In genomic region chr10:41450780-41451522, GRCm38 (mm10) we compare ENCODE assay signal across 8 mouse cellular contexts. TPM values are rescaled to one million over a fixed set of nuclear protein-coding genes. Genes with fewer than 3 reads are reported as not detected.
DNase-seq lines count a peak whose midpoint lies in the region; ATAC-seq and TF ChIP-seq lines count a peak whose summit lies in the region.

No protein-coding gene starts in this region.

- TF ChIP-seq POLR2A in liver, adult 2 months (IDR thresholded peaks at IDR 0.05; ENCODE audit: extremely low read depth, insufficient read depth, low read length) = no peak

- H3K9me3 ChIP-seq in embryonic facial prominence, embryonic 11.5 days (replicated peaks; ENCODE audit: control insufficient read depth, low read length) = no peaks in the 10 kb centered on the region
- H3K9me3 ChIP-seq in hindbrain, embryonic 15.5 days = no peaks in the 10 kb centered on the region
- no peaks in the 10 kb centered on the region for H3K9me3 ChIP-seq in midbrain, postnatal 0 days (ENCODE audit: low read length)

- peak; percentile 91 for DNase-seq in liver, adult 2 months (ENCODE audit: extremely low read depth, low read depth, low spot score)
- DNase-seq in liver = no peak
- DNase-seq in embryonic facial prominence, embryonic 11.5 days (ENCODE audit: low spot score) = no peak
- no peak for DNase-seq in midbrain, postnatal 0 days (ENCODE audit: low spot score)
- no peak for DNase-seq in right cerebral cortex, adult 2 months (ENCODE audit: low spot score in 2 of 2)
- DNase-seq in ovary, adult 18-20 months (ENCODE audit: low spot score) = no peak
- DNase-seq in urinary bladder, adult 18-20 months (ENCODE audit: low spot score in 2 of 2) = no peak

- peaks cover 16% of the 10 kb centered on the region for H3K4me1 ChIP-seq in liver, adult 2 months (ENCODE audit: control insufficient read depth, insufficient read depth, low read length)
- H3K4me1 ChIP-seq in embryonic facial prominence, embryonic 11.5 days (ENCODE audit: control insufficient read depth, insufficient read depth, low read length) = no peaks in the 10 kb centered on the region
- peaks cover 37% of the 10 kb centered on the region for H3K4me1 ChIP-seq in hindbrain, embryonic 15.5 days (replicated peaks)
- peaks cover 6% of the 10 kb centered on the region; the same call in 1 of the 2 replicates for H3K4me1 ChIP-seq in midbrain, postnatal 0 days (ENCODE audit: insufficient read depth, low read length)

- TF ChIP-seq CTCF in liver, adult 2 months (IDR thresholded peaks at IDR 0.05; ENCODE audit: low read depth, low read length) = no peak
- TF ChIP-seq CTCF in midbrain, postnatal 0 days (IDR thresholded peaks at IDR 0.05) = no peak

- WGBS in liver, adult 2 months = 13% methylated on average over 18 of the region's 18 CpGs
- WGBS in embryonic facial prominence, embryonic 11.5 days = 56% methylated on average over 18 of the region's 18 CpGs
- WGBS in hindbrain, embryonic 15.5 days = 60% methylated on average over 18 of the region's 18 CpGs
- 54% methylated on average over 18 of the region's 18 CpGs for WGBS in midbrain, postnatal 0 days

- H3K27me3 ChIP-seq in liver, adult 2 months (ENCODE audit: control insufficient read depth, insufficient read depth, low read length) = no peaks in the 10 kb centered on the region
- no peaks in the 10 kb centered on the region for H3K27me3 ChIP-seq in embryonic facial prominence, embryonic 11.5 days (ENCODE audit: control insufficient read depth, insufficient read depth, low read length)
- no peaks in the 10 kb centered on the region for H3K27me3 ChIP-seq in hindbrain, embryonic 15.5 days
- no peaks in the 10 kb centered on the region for H3K27me3 ChIP-seq in midbrain, postnatal 0 days (ENCODE audit: insufficient read depth, low read length)

- H3K4me2 ChIP-seq in embryonic facial prominence, embryonic 11.5 days (ENCODE audit: low read depth, low read length) = peak overlapping the region; percentile 68
- H3K4me2 ChIP-seq in hindbrain, embryonic 15.5 days = peak overlapping the region; percentile 65
- H3K4me2 ChIP-seq in midbrain, postnatal 0 days (ENCODE audit: low read depth, low read length, poor library complexity, severe bottlenecking) = peak overlapping the region; percentile 50

- no peak for ATAC-seq in embryonic facial prominence, embryonic 11.5 days (replicated peaks; ENCODE audit: insufficient number of reproducible peaks, low FRiP score, low TSS enrichment, low read depth)
- no peak; the same call in 1 of the 2 replicates for ATAC-seq in hindbrain, embryonic 15.5 days (ENCODE audit: low FRiP score, low read depth)
- no peak; the same call in 1 of the 2 replicates for ATAC-seq in midbrain, postnatal 0 days (ENCODE audit: low FRiP score)

- peak overlapping the region; percentile 94 for H3K4me3 ChIP-seq in liver, adult 2 months (ENCODE audit: insufficient read depth, low read depth, low read length)
- peak overlapping the region; percentile 88 for H3K4me3 ChIP-seq in embryonic facial prominence, embryonic 11.5 days (ENCODE audit: low read depth, low read length)
- H3K4me3 ChIP-seq in hindbrain, embryonic 15.5 days = peak overlapping the region; percentile 64
- H3K4me3 ChIP-seq in midbrain, postnatal 0 days (ENCODE audit: low read depth, low read length) = peak overlapping the region; percentile 78

- peak overlapping the region; percentile 94 for H3K9ac ChIP-seq in liver, adult 2 months (ENCODE audit: low read depth, low read length)
- peak overlapping the region; percentile 80 for H3K9ac ChIP-seq in embryonic facial prominence, embryonic 11.5 days (replicated peaks; ENCODE audit: low read length)
- peak overlapping the region; percentile 67 for H3K9ac ChIP-seq in hindbrain, embryonic 15.5 days
- H3K9ac ChIP-seq in midbrain, postnatal 0 days (replicated peaks; ENCODE audit: low read length, poor library complexity, severe bottlenecking) = peak overlapping the region; percentile 82; the same call in 1 of the 2 replicates

- H3K36me3 ChIP-seq in liver, adult 2 months (ENCODE audit: control insufficient read depth, insufficient read depth, low read length) = peaks cover 14% of the 10 kb centered on the region
- H3K36me3 ChIP-seq in embryonic facial prominence, embryonic 11.5 days (replicated peaks; ENCODE audit: control insufficient read depth, insufficient read depth, low read depth, low read length) = peaks cover 3% of the 10 kb centered on the region
- peaks cover 17% of the 10 kb centered on the region for H3K36me3 ChIP-seq in hindbrain, embryonic 15.5 days
- peaks cover 15% of the 10 kb centered on the region for H3K36me3 ChIP-seq in midbrain, postnatal 0 days (ENCODE audit: insufficient read depth, low read length)

- peaks cover 9% of the 10 kb centered on the region; the same call in 1 of the 2 replicates for H3K79me2 ChIP-seq in liver, adult 2 months (ENCODE audit: control insufficient read depth, insufficient read depth, low read length)

- peak overlapping the region; percentile 92 for H3K27ac ChIP-seq in liver, adult 2 months (replicated peaks; ENCODE audit: insufficient read depth, low read depth, low read length)
- H3K27ac ChIP-seq in embryonic facial prominence, embryonic 11.5 days (replicated peaks; ENCODE audit: low read depth, low read length) = no peak overlapping the region
- H3K27ac ChIP-seq in hindbrain, embryonic 15.5 days (replicated peaks) = no peak overlapping the region; the same call in 1 of the 2 replicates
- 0 out of 2 replicates have a peak overlapping the region, but pooled peaks have one; percentile 44 for H3K27ac ChIP-seq in midbrain, postnatal 0 days (ENCODE audit: low read depth, low read length)

RNA-seq across cellular contexts. Expression of gene Zbtb24, which starts 0.8 kb away (rescaled TPM):
- total RNA-seq in liver, adult 2 months (2014; rRNA removed) = 10.6 and 11.1 TPM in 2 replicates
- 7.6 and 10.5 TPM in 2 replicates for polyA plus RNA-seq in liver, adult 2 months (2012; rRNA removed)
- polyA plus RNA-seq in embryonic facial prominence, embryonic 11.5 days (2014; fragmentation: Nextera tagmentation; extraction: Ambion mirVana) = 19.0 and 21.7 TPM in 2 replicates
- 18.3 and 19.5 TPM in 2 replicates for polyA plus RNA-seq in hindbrain, embryonic 15.5 days (2015; fragmentation: Nextera tagmentation; extraction: Ambion mirVana)
- 17.2 and 22.3 TPM in 2 replicates for total RNA-seq in midbrain, postnatal 0 days (2014; rRNA removed)
- polyA plus RNA-seq in midbrain, postnatal 0 days (2015; fragmentation: Nextera tagmentation; extraction: Ambion mirVana) = 15.5 and 15.8 TPM in 2 replicates

RNA-seq across cellular contexts. Expression of gene Mical1, which starts 25.2 kb away (rescaled TPM):
- total RNA-seq in liver, adult 2 months (2014; rRNA removed) = 0.55 and 0.94 TPM in 2 replicates
- 0.82 and 3.7 TPM in 2 replicates for polyA plus RNA-seq in liver, adult 2 months (2012; rRNA removed)
- 29.2 and 30.4 TPM in 2 replicates for polyA plus RNA-seq in embryonic facial prominence, embryonic 11.5 days (2014; fragmentation: Nextera tagmentation; extraction: Ambion mirVana)
- 24.6 and 29.1 TPM in 2 replicates for polyA plus RNA-seq in hindbrain, embryonic 15.5 days (2015; fragmentation: Nextera tagmentation; extraction: Ambion mirVana)
- 24.1 and 24.6 TPM in 2 replicates for total RNA-seq in midbrain, postnatal 0 days (2014; rRNA removed)
- polyA plus RNA-seq in midbrain, postnatal 0 days (2015; fragmentation: Nextera tagmentation; extraction: Ambion mirVana) = 18.7 and 21.2 TPM in 2 replicates

RNA-seq across cellular contexts. Expression of gene Smpd2, which starts 39.2 kb away (rescaled TPM):
- 29.3 and 30.8 TPM in 2 replicates for total RNA-seq in liver, adult 2 months (2014; rRNA removed)
- polyA plus RNA-seq in liver, adult 2 months (2012; rRNA removed) = 47.6 and 51.5 TPM in 2 replicates
- 51.4 and 58.5 TPM in 2 replicates for polyA plus RNA-seq in embryonic facial prominence, embryonic 11.5 days (2014; fragmentation: Nextera tagmentation; extraction: Ambion mirVana)
- polyA plus RNA-seq in hindbrain, embryonic 15.5 days (2015; fragmentation: Nextera tagmentation; extraction: Ambion mirVana) = 45.6 and 48.3 TPM in 2 replicates
- 34.4 and 36.9 TPM in 2 replicates for total RNA-seq in midbrain, postnatal 0 days (2014; rRNA removed)
- 43.5 and 44.0 TPM in 2 replicates for polyA plus RNA-seq in midbrain, postnatal 0 days (2015; fragmentation: Nextera tagmentation; extraction: Ambion mirVana)

RNA-seq across cellular contexts. Expression of gene Ppil6, which starts 39.3 kb away (rescaled TPM):
- 0.94 and 1.1 TPM in 2 replicates for total RNA-seq in liver, adult 2 months (2014; rRNA removed)
- 0.09 and 0.26 TPM in 2 replicates for polyA plus RNA-seq in liver, adult 2 months (2012; rRNA removed)
- 0.32 and 0.86 TPM in 2 replicates for polyA plus RNA-seq in embryonic facial prominence, embryonic 11.5 days (2014; fragmentation: Nextera tagmentation; extraction: Ambion mirVana)
- 3.7 and 4.5 TPM in 2 replicates for polyA plus RNA-seq in hindbrain, embryonic 15.5 days (2015; fragmentation: Nextera tagmentation; extraction: Ambion mirVana)
- 1.8 and 2.3 TPM in 2 replicates for total RNA-seq in midbrain, postnatal 0 days (2014; rRNA removed)
- polyA plus RNA-seq in midbrain, postnatal 0 days (2015; fragmentation: Nextera tagmentation; extraction: Ambion mirVana) = 4.7 and 5.3 TPM in 2 replicates

Comparison
In these comparisons a context has a peak if more than half of its experiments do, and no peak if none do; other contexts are left out.
1. H3K27ac ChIP-seq: peak in liver, adult 2 months (single experiment) and midbrain, postnatal 0 days (single experiment); none in embryonic facial prominence, embryonic 11.5 days (single experiment) and hindbrain, embryonic 15.5 days (single experiment).
2. Peak in every context shown above with its lines, with median percentiles within 50 percentile points of each other: H3K4me3 ChIP-seq, H3K9ac ChIP-seq and H3K4me2 ChIP-seq.